Mouse (Mus musculus) erythroblast, adult 5-6 weeks (primary cell): ENCODE measurements around the gene Slc8a1. TPM values are rescaled to one million over a fixed set of nuclear protein-coding genes. Genes with fewer than 3 reads are reported as not detected.

Source experiments
- ATAC-seq: replicated peaks from 2 replicates; pipeline ENCODE4 v1.8.0; 2016; ENCODE audit warnings: moderate number of reproducible peaks, mild to moderate bottlenecking, moderate TSS enrichment, inconsistent platforms; ENCODE audit not compliant: poor library complexity, low FRiP score, severe bottlenecking
- total RNA-seq, 2 experiments: library from RNA; stranded (forward) in 1 of 2; stranded (reverse) in 1 of 2; fragments of 150-400 nt in 1 of 2; fragments of 200-764, 138-1000 nt in 1 of 2; gene quantifications; 2 replicates each; pipeline versions ENCODE4 v1.2.3 to v1.2.4; 2015 to 2017; ENCODE audit warnings: low replicate concordance in 2 of 2

Slc8a1 gene
- total RNA-seq, 2 experiments from 2014 or later: 2.3 to 4.6 TPM

DNA sequence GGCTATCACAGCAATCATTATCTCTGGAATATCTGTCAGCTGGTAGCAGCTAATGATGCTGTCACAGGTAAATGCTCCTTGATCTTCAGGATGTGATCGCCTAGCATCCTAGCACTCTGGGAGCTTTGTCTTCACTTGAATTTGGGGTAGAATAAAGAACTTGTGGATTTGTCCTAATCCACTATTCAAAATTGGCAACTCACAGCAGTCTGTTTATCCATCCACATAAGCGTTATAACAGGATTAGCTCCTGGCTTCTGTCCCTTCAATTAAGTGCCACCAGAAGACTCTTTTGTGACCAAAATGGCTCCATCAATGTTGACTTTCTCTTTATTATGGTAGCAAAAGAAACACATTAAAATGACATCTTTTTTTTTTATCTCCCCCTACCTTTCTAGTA, 214.2 kb downstream of the Slc8a1 start:
- ATAC-seq: no peak

DNA sequence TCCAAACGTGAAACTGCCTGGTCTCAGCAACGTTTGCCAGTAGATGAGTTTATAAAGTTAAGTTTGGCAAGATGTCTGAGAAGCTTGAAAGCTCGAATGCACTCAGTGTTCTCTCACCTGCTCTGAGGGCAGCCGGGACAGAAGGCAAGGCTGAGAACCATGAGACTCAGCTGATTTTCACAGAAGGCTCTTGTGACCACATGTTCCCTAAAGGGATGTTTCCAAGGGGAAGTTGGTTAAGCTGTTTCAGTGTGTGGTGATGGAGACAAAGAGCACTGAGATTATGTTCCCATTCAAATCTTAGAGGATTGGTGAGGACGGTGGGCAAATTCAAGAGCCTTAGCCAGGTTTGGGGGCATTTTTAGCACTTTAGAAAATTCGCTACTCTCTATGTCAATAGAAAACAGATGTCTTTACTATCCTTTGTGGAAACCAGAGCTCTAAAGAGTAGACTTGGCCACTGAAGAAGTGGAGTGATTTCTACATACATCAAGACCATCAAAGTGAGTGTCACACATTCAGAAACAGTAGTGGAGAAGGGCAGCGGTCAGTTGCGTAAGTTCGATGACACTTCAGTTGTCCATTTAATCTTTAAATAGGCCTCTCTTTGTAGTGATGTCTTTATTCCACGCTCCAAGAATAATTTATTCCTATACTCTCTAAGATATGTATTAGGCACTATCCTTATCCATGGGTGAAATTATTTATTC, 219.7 kb downstream of the Slc8a1 start:
- ATAC-seq: no peak

DNA sequence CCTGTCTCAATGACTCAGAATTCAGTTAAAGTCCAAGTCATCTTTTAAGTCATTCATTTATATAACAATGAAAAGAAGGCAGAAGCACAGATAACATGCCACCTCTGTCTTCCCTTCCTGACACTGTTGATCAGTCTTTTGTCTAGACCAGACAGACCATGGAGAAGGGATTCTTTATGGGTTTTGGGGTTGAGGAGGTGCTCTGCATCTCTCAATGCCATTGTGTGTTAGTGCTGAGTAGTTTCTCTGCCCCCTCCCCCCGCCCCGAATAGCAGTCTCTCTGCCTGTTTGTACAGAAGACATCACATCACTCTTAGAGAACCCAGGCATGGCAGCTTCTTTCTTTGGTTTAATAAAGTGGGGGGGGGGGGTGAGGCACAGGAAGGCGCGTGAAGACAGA, 222.0 kb downstream of the Slc8a1 start:
- ATAC-seq: no peak

DNA sequence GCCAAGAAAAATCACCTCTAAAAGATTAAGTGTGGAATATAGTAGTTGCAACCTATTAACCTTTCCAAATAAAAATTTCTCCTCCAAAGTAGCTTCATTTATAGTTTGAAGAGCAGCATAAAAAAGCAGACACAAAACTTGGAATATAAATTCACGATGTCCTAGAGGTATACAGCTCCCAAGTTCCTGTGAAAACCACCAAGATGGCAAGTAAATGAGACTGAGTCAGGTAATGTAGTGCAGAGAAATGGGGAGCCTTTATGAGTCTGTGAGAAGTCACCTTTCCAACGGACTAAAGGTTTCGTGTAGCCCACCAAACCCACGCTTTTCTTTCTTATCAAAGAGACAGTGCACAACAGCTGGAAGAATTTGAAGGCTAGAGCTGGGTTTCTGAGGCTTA, 224.2 kb downstream of the Slc8a1 start:
- no peak for ATAC-seq

DNA sequence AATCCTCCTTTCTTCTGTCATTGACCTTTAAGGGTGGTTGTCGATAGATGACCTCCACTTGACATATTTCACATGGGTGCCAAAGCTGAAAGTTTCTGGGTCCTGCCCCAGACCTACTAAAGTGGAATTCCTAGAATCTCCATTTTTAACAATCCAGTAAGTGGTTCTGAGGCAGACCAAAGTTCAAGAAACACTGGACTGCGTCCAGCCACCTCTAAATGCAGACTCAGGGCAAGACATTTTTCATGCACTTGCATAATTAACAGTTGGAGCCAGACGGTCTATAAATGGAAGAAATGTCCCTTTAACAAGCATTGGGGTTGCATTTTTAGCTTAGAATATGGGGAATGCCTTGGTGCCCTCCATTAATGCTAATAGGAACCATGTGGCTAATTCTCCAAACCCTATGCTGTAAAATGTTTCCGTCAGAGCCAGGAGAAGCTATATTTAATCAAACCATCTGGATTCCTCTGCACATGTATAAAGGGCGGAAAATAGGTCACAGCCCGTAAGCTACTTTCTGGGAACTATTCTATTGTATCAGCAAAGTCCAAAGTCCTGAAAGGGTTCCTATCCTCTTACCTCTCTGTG, 224.7 kb downstream of the Slc8a1 start:
- no peak for ATAC-seq

DNA sequence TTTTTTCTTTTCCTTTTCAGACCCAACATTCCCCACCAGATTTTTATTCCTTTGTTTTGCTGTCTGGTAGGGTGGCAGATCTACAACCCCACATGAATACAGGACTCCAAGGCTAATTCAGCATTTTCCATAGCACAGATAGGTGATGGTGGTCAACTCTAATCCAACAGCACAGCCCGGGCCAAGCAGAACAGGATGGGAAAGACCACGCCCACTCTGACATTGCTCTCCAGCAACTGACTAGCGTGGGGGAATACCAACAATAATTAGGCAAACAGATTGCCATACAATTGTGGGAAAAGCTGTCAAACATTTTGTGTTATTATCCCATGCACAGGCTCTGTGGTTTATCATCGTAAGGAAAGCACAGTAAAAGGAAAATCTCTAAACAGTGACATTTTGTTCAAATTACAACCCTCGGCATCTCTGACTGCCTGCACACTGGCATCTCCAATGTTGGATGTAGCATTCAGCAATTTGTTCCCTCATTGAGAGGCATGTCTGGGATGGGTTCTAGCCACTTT, 233.0 kb downstream of the Slc8a1 start:
- ATAC-seq: no peak

DNA sequence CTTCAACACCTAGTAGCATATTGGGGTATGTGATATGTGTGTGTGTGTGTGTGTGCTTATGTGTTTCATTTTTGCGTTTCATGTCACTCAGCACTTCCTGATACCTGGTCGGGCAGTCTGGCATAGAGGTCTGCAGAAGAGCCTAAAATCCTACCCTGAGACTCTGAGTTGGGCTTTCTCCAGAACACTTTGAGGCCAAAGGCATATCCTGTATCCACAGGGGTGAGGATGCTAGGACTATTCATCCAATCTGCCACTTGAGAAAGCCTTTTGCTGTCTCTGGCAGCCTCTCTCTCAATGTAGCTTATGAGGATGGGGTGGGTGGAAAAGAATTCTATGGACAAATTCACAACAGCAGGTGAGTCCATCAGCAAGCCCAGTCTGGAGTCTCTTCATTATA, 234.1 kb downstream of the Slc8a1 start:
- ATAC-seq: no peak

DNA sequence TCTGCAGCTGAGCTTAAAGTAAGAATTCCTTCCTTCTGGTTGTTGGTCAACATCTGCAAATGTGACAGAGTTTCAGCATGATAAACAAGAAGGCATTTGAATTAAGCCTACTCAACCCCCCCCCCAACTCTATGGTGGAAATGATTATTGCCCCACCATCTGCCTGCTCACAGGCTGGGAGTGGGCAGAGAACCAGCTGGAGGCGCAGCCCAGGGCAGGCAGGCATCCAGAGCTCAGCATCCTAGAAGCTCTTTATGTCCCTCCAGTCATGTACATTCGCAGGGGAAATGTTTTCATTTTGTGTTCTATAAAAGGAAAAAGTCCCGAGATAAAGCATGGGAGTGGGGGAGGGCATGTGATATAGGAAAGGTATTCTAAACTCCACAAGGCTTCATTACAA, 235.4 kb downstream of the Slc8a1 start:
- no peak for ATAC-seq

DNA sequence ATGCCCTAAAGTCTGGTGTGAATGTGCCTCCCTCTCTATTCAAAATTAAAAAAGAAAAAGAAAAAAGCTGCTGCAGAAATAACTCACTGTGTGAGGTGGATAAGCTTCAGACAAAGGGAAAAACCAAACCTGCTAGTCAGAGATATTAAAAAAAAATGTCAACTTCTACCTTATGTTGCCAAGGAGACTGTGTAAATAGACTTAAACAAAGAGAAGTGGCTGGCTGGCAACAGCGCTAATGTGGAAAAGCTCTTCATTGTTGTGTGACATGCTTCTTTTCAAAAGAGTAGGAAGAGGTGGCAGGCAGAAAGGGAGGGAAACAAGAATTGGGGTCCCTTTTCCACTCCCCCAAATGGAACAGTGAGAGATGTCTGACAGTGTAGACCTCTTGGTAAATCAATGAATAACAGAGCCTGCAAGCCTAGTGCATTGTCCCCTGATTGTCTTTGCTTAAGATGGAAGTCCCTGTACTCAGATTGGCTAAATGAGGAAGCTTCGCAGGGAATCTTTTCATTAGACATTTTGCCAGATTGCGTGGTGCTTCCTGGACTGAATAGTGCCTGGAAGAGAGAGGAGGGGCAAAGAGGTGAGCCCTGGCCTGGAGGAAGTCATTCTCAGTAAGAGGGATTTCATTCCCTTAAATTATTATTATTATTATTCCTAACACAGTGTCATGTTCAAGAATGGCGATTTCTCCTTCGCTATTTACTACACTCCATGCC, 237.3 kb downstream of the Slc8a1 start:
- no peak for ATAC-seq

DNA sequence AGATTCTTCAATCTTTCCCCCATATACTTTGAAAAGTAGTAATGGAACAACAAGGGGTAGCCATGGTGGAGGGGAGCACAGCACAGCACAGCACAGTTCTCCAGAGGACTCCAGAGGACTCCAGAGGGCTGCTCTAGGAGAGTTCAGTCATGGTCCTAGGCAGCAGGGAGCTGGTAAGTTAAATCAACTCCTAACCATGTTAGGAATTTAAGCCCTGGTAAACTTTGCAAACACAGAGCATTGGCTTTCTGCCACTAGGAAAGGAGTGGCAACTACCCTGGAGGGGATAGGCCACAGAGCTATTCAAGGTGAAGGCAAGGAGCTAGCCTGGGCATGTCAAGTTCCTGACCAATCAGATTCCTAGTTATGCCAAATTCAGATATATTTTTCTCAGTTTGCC, 240.3 kb downstream of the Slc8a1 start:
- ATAC-seq: no peak

DNA sequence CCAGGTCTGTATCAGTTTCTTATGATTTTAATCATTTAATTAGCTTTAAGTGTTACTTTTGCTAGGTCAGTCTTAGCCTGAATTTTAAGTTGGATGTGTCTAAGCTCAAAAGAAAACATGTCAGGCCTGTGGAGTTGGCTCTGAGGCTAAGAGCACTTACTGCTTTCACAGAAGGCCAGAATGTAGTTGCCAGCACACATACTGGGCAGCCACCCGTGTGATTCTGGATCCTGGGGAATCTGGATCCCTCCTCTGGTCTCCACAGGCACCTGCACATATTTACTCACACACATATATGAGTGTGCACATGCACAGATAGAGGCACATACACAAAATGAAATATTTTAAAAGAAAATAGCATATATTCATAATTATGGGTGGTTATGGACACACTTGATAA, 241.6 kb downstream of the Slc8a1 start:
- no peak for ATAC-seq

DNA sequence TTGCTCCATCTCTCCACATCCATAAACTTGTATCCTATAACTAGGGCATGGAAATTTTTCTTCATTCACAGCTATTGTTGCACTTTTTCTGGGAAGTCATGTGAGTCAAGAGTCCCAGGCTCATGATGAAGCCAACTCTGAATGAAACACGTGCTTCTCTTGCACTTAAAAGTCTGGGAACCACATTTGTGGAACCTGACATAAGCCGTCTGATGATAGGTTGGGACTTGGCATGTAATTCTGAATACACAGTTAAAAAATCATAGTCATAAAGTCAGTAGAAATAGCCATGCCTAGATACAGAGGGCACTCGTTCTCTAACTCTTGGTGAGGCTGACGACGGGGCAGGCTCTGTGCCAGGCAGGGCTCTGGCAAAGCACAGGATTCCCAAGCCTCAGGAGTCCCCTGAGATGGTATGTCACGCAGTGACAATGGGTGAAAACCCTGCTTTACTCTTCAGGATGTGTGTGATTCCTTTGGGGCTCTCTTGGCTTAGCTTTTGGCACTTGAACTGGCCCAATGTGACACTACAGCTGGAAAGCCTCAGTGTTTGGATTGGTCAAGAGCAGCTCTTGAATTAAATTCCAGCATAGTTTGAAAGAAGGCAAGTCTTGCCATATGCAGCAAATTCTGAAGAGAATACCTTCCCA, 245.8 kb downstream of the Slc8a1 start:
- ATAC-seq: no peak

DNA sequence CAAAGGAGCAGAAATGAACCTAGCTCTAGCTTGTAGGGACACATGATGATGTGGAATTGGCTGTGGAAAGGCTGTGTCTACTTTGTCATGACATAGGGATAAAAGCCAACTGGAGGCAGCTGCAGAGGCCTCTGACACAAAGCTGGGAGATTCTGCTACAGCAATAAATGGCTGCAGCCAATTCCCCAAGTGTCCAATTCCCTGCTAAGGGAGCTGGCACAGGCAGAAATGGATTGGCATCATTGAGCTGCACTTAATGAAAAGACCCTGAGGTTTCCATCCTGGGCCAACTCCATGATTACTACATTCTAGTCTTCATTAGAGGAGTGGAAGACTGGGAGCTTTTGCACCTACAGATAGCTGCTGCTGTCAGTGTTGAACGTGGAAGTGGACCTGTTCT, 251.8 kb downstream of the Slc8a1 start:
- ATAC-seq: no peak

DNA sequence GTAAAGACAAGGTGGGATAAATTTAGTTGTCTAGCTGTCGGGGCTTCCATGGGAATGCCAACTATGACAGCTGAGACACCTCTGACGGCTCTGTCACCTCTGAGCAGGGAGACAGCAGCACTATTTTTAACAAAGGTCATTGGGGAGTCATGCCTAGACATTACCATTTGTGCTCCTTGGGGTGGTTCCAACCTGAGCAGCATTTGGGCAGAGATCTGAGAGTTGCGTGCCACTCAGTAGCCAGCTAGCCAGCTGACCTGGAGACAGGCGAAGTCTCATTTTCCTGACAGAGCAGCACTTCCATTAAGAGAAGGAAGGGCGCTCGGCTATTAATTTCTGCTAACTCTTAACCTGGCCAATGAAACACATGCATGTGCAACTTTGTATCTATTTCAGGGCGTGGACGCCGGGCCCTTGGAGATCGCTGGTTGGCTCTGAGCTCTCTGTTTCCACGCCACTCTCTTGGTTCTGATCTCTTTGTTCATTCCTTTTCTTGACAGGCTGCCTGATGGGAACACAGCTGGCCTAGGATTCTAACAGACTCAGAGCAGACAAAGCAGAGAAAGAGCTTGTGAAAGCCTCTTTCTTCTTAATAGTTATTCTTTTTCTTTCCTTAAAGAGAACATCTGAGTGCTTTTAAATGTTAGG, 256.2 kb downstream of the Slc8a1 start:
- no peak for ATAC-seq

DNA sequence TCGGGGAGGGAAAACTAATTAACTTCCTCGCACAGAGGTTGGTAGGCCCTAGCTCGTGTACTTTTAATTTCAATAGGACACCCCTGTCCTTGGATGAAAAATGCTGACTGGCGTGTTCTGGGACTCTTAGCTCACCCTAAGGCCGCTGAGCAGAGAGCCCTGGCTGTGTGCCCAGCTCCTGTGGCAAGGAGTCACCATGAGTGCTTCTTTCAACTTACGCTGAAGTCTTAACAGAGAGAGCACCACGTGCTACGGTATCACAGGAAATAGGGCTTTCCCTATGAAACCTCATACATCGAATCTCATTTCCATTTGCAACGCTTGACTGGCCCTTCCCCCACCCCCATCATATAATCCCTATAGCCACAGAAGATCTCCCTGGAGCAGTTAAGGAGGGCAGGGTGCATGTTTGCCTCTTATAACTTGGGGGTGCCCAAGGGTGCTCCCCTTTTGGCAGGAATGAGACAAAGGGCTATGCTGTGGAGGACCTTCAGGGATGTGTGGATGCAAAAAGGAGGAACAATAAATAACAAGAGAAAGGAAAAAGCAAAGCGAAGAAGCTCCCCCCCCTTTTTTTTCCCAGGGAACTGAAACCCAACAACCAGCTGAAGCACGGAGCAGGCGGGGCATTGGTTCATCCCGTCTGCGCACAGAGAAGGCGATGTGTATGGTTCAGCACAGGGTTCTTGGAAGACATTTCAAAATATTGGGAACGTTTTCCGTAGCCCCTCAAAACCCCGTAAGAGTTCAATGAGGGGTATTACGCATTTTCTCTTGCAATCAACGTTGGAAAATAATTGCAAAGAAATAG, 257.6 kb downstream of the Slc8a1 start:
- ATAC-seq: no peak

DNA sequence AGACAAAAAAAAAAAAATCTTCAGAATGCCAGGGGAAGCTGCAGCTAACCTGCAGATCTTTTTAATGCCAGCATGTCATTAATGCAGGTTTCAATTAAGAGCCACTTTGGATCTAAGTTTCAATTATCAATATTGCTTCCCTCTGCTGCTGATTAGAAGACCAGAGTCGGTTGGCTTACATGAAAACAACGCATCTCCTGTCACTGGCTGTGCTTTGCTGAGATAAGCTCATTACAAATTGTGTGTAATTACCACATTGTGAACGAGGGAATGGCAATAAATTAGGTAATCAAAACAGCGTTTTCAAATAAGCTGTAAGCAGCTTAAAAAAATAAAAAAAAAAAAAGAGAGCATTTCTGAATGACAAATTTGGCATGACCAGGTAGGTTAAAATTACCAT, 258.4 kb downstream of the Slc8a1 start:
- no peak for ATAC-seq

DNA sequence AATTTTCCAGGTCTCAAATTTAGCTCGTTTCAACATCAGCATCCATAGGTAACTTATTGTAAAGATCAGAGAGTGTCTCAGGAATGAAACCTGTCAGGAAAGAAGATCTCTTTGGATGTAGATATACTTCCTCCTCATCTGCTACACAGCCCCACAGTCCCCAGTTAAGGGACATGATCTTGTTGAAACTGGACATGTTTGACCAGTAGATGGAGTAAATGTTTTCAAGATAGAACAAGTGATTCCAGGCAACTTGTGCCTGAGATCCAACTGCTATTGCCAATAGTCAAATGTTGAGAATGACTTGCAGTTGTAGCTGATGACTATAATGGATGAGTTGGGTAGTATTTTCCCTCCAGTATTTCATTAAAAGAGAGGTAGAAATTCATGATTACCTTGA, 260.8 kb downstream of the Slc8a1 start:
- ATAC-seq: no peak

DNA sequence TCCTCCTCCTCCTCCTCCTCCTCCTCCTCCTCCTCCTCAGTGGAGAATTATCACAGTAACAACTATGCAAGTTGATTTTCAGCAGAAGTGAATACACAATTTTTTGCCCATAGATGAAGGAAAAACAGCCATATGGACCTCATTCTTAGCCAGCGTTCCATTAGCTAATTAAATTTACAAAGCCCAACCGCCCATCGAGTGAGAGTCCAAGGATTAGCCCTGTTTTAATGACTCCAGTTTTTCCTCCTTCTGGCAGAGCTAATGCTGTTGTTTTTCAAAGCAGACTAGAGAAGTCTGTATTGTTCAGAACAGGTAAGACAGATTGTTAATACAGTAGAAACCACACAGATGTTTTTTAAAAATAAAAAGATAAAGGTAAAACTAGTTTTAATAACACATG, 264.8 kb downstream of the Slc8a1 start:
- ATAC-seq: no peak

DNA sequence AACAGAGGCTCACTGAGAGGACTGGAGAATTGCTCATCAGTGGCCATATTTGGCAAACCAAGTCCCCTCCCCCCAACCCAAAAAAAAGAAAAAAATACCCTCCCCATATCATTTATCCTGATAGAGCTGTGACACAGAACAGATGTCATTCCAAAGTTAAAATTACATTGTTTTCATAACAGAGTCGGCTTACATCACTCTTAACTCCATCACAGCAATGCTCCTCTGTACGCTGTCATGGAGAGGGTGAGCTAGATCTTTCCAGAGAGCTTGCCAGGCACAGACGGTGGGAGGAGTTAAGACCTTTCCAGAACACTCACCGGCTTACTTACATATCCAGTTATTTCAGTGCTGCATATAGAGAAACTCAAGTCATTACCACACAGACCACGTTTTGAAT, 269.2 kb downstream of the Slc8a1 start:
- ATAC-seq: no peak
